Mouse (Mus musculus) liver, embryonic 14.5 days (tissue): ENCODE measurements at regions not wholly inside any gene's neighbourhood (a gene's known extent, or its start where the extent isn't known, plus 50 kb on each side); places are given as distances from the start of the nearest gene placed in this dataset.

Experiments
- ATAC-seq: fragments of 200-750 bp; cut with Nextera tagmentation; 2 replicates; pipeline ENCODE4 v1.8.0; 2017; ENCODE audit warnings: moderate number of reproducible peaks, mild to moderate bottlenecking, moderate library complexity; ENCODE audit not compliant: insufficient read depth
- DNase-seq, 3 experiments: peaks; one replicate each; pipeline ENCODE4 v3.0.0-alpha.2; 2012 to 2013; ENCODE audit warnings: low read depth in 3 of 3, low spot score in 3 of 3
- H3K27ac ChIP-seq: fragments of 300-500 bp; sonication (generic); 2 replicates; pipeline ENCODE4 v1.5.1; 2014; ENCODE audit warnings: moderate library complexity, mild to moderate bottlenecking, control low read depth, inconsistent platforms
- H3K27me3 ChIP-seq: fragments of 300-500 bp; sonication (generic); 2 replicates; pipeline ENCODE4 v1.6.1; 2014; ENCODE audit warnings: mild to moderate bottlenecking, low read length, moderate library complexity; ENCODE audit not compliant: control insufficient read depth, insufficient read depth
- H3K36me3 ChIP-seq: fragments of 300-500 bp; sonication (generic); replicated peaks from 2 replicates; pipeline ENCODE4 v1.6.1; 2014; ENCODE audit warnings: low read depth; ENCODE audit not compliant: control insufficient read depth, insufficient read depth
- H3K4me1 ChIP-seq, 2 experiments: fragments of 200-500 bp in 1 of 2; fragments of 300-500 bp in 1 of 2; sonication (generic) in 1 of 2; replicated peaks; 2 replicates each; pipeline ENCODE4 v1.6.1; 2012 to 2014; ENCODE audit warnings: antibody characterized with exemption in 1 of 2, inconsistent platforms in 1 of 2, low read length in 1 of 2; ENCODE audit not compliant: control insufficient read depth in 2 of 2, insufficient read depth in 2 of 2
- H3K4me2 ChIP-seq: fragments of 300-500 bp; sonication (generic); 2 replicates; pipeline ENCODE4 v1.6.1; 2014; ENCODE audit warnings: low read depth, mild to moderate bottlenecking, control low read depth, moderate library complexity
- H3K4me3 ChIP-seq, 2 experiments: fragments of 200-500 bp in 1 of 2; fragments of 300-500 bp in 1 of 2; sonication (generic) in 1 of 2; 2 replicates each; pipeline ENCODE4 v1.5.1; 2012 to 2014; ENCODE audit warnings: low read depth in 2 of 2, low read length in 2 of 2, mild to moderate bottlenecking in 2 of 2, control low read depth in 1 of 2, inconsistent platforms in 1 of 2, moderate library complexity in 1 of 2; ENCODE audit not compliant: insufficient read depth in 1 of 2
- H3K9ac ChIP-seq: fragments of 300-500 bp; sonication (generic); replicated peaks from 2 replicates; pipeline ENCODE4 v1.6.1; 2014; ENCODE audit warnings: mild to moderate bottlenecking, control low read depth, moderate library complexity
- H3K9me3 ChIP-seq: fragments of 300-500 bp; sonication (generic); 2 replicates; pipeline ENCODE4 v1.6.1; 2016; ENCODE audit warnings: low read length, mixed read lengths; ENCODE audit not compliant: control insufficient read depth
- CTCF ChIP-seq: IDR thresholded peaks from 2 replicates; pipeline ENCODE4 v1.5.1; 2016; ENCODE audit warnings: antibody characterized with exemption, low read depth, control low read depth
- EP300 ChIP-seq: IDR thresholded peaks from 2 replicates; pipeline ENCODE4 v1.6.1; 2016; ENCODE audit warnings: antibody characterized with exemption, low read depth
- WGBS: fragments of 180-500 bp; shearing (Covaris S2); extraction: QIAGEN DNeasy Blood & Tissue Kit; methylation state at CpG from one replicate; pipeline ENCODE4 v1.1.7; 2014; ENCODE audit not compliant: insufficient replicate concordance; 5-methylcytosine and 5-hydroxymethylcytosine counted together

DNA sequence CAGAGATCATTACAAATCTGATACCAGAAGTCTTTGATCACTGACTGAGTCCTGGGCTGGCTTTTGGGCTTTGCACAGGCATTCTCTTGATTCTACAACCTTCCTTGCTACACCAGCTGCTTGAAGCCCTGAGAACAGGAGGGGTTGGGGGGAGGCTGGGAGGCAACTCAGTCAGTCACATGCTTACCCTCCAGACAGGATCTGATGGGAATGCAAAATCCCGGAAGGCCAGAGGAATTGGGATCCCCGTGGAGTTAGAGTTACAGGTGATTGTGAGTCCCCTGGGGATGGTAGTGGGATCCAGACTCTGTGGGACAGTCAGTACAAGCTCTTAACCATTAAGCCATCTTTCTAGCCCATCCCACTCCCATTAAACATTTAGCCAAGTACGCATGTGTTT is 91.2 kb downstream of the Nmur2 start:
- 51% methylated on average over 3 of the region's 3 CpGs for WGBS
- Histone ChIP-seq H3K27me3 (no peaks in the 10 kb centered on the region), H3K4me1 (no peaks in the 10 kb centered on the region), H3K36me3 (no peaks in the 10 kb centered on the region), H3K9me3 (no peaks in the 10 kb centered on the region), H3K4me2 (no peak overlapping the region), H3K4me3 (no peak overlapping the region), H3K9ac (no peak overlapping the region), H3K27ac (no peak overlapping the region)
- DNase-seq (no peak), ATAC-seq (no peak)
- TF ChIP-seq EP300 (no peak), CTCF (no peak)

DNA sequence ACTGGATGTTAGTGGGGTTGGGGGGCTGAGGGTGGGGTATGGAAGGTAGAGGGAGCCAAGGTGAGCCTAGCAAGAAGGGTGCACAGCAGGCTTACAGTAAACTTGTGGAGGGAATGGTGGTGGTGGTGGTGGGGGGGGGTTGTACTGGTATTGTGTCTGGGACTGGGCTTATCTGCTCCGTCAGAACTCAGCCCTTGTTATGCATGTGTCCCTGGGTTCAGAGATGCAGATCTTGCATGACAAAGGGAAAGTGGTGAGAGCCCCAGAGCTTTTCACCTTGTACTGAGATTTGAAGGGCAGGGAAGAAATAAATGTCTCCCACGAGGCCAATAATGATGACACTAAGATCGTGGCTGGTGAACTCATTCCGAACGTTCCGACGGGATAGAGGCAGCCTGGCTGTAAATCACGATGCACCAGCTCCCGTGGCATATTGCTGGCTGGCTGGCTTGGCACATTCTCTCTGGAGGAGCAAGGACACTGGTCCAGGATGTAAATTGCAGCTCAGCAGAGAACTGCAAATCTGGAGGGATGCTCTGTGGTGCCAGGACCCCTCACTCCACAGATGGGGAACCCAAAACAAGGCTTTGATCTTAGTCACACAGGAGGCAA is 94.1 kb downstream of the Nmur2 start:
- no peak for TF ChIP-seq CTCF
- no peak for TF ChIP-seq EP300
- Histone ChIP-seq H3K4me1 (no peaks in the 10 kb centered on the region), H3K4me3 (no peak overlapping the region), H3K4me2 (no peak overlapping the region), H3K9ac (no peak overlapping the region), H3K9me3 (no peaks in the 10 kb centered on the region), H3K36me3 (no peaks in the 10 kb centered on the region), H3K27me3 (no peaks in the 10 kb centered on the region), H3K27ac (no peak overlapping the region)
- 12% methylated on average over 9 of the region's 9 CpGs for WGBS
- DNase-seq (no peak), ATAC-seq (no peak)

DNA sequence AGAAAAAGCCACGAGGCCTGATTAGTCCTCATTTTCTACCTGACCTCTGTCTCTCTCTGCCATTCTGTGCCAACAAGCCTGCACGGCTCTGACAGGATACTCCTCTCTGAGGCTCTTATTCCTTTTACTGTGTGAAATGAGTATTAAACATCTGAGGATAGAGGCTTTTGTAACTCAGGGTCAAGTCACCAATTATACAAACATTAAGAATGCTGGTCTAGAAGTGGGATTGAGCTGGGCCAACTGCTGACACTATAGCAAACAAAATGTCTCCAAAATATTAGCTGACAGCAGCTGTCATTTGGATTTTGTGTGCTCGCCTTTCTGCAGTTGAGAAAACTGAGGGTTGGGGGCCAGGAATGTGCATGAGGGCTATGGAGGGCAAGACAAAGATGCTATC is 94.8 kb downstream of the Nmur2 start:
- no peak overlapping the region for H3K4me2 ChIP-seq
- no peak overlapping the region for H3K9ac ChIP-seq
- 50% methylated on average over 3 of the region's 3 CpGs for WGBS
- DNase-seq (no peak), ATAC-seq (no peak)
- TF ChIP-seq EP300: no peak
- no peak for TF ChIP-seq CTCF
- no peaks in the 10 kb centered on the region for H3K27me3 ChIP-seq
- no peaks in the 10 kb centered on the region for H3K4me1 ChIP-seq
- H3K4me3 ChIP-seq: no peak overlapping the region
- H3K36me3 ChIP-seq: no peaks in the 10 kb centered on the region
- H3K9me3 ChIP-seq: no peaks in the 10 kb centered on the region
- no peak overlapping the region for H3K27ac ChIP-seq

DNA sequence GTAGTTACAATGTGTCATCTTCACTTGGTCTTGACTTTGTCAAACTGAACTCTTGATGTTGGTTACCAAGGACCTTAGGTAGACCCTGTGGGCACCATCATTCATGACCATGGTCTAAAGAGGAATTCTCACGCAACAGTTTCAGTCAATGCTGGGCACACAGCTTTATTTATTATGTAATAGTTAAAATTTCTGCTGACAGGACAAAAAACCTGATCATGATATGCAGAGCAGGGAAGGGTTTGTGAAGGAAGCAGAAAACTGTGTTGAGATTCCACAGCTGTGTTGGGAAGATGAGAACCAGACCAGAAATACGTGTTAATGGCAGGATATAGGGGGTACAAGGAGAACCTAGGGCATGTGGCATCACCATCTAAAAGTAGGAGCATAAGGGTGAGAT is 100.8 kb downstream of the Nmur2 start:
- Histone ChIP-seq H3K27ac (no peak overlapping the region), H3K4me1 (no peaks in the 10 kb centered on the region), H3K9me3 (no peaks in the 10 kb centered on the region), H3K36me3 (no peaks in the 10 kb centered on the region), H3K4me2 (no peak overlapping the region), H3K9ac (no peak overlapping the region), H3K4me3 (no peak overlapping the region), H3K27me3 (no peaks in the 10 kb centered on the region)
- 64% methylated on average over 2 of the region's 2 CpGs for WGBS
- ATAC-seq (no peak), DNase-seq (no peak)
- TF ChIP-seq EP300: no peak
- no peak for TF ChIP-seq CTCF

DNA sequence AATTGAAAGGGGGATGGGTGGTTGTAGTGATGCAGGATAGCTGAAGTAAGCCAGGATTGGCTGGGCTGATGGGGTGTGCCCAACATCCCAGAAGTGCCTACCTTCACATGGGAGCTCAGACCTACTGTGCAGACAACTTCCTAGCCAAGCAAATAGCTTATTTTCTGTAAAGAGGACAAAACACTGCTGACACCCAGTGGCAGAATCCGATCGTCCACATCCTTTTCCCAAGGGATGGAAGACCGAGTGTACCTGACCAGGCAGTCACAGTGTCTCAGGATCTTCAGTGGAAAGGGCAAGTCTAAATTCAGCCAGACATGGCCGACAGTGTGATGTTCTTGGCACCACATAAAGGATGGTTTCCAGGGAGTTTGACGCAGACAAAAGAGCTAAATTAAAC is 114.4 kb downstream of the Nmur2 start:
- TF ChIP-seq CTCF (no peak), EP300 (no peak)
- WGBS: 53% methylated on average over 5 of the region's 5 CpGs
- ATAC-seq: no peak
- DNase-seq: no peak
- H3K4me3 ChIP-seq: no peak overlapping the region
- H3K27me3 ChIP-seq: no peaks in the 10 kb centered on the region
- no peaks in the 10 kb centered on the region for H3K9me3 ChIP-seq
- H3K4me2 ChIP-seq: no peak overlapping the region
- no peak overlapping the region for H3K27ac ChIP-seq
- no peaks in the 10 kb centered on the region for H3K4me1 ChIP-seq
- no peaks in the 10 kb centered on the region for H3K36me3 ChIP-seq
- no peak overlapping the region for H3K9ac ChIP-seq
